In genomic region chr19:21727081-21727480, GRCm38 (mm10) we compare ENCODE assay signal across 28 mouse cellular contexts. TPM values are rescaled to one million over a fixed set of nuclear protein-coding genes. Genes with fewer than 3 reads are reported as not detected.
DNase-seq lines count a peak whose midpoint lies in the region; ATAC-seq and TF ChIP-seq lines count a peak whose summit lies in the region.
"Had no signal": no experiment of that assay in that cellular context is flagged by ENCODE, and none has a peak within 500 bp of the region (broad histone marks: within the 10 kb centered on the region; RNA-seq: fewer than 3 reads in every experiment).

No protein-coding gene starts in this region.

- H3K9ac ChIP-seq in midbrain, embryonic 14.5 days (replicated peaks; ENCODE audit: low read length): no peak overlapping the region
- H3K9ac ChIP-seq in stomach, postnatal 0 days (ENCODE audit: low read length): no peak overlapping the region
- H3K9ac ChIP-seq: embryonic facial prominence, embryonic 13.5 days; embryonic facial prominence, embryonic 15.5 days; forebrain, embryonic 12.5 days had no signal

- peaks cover 12% of the 10 kb centered on the region; the same call in 1 of the 2 replicates for H3K9me3 ChIP-seq in midbrain, embryonic 10.5 days (replicated peaks)
- no peaks in the 10 kb centered on the region for H3K9me3 ChIP-seq in midbrain, embryonic 14.5 days (ENCODE audit: control insufficient read depth, low read length)
- no peaks in the 10 kb centered on the region for H3K9me3 ChIP-seq in stomach, postnatal 0 days (ENCODE audit: control insufficient read depth, low read length)
- H3K9me3 ChIP-seq: embryonic facial prominence, embryonic 13.5 days; embryonic facial prominence, embryonic 15.5 days; forebrain, embryonic 10.5 days; G1E had no signal

- DNase-seq in heart, adult 11 months: peak; percentile 63
- DNase-seq in heart, adult 9 months (ENCODE audit: low spot score in 2 of 2): no peak
- no peak for DNase-seq in midbrain, embryonic 10.5 days (ENCODE audit: low spot score)
- no peak for DNase-seq in midbrain, embryonic 14.5 days
- no peak for DNase-seq in stomach, postnatal 0 days (ENCODE audit: low spot score)
- DNase-seq: adrenal gland, adult 2 months; adrenal gland, postnatal 10 days; adrenal gland, postnatal 25 days; B cell, adult 2 months; cerebellum, adult 11 months; cerebellum, adult 18-20 months; cerebellum, adult 8-10 months; cerebellum, adult 9-11 months; cerebellum, postnatal 14 days; cerebellum, postnatal 36 days; embryo, embryonic 11 days had no signal

- H3K4me1 ChIP-seq in midbrain, embryonic 10.5 days: peaks cover 19% of the 10 kb centered on the region
- H3K4me1 ChIP-seq in midbrain, embryonic 14.5 days (ENCODE audit: control insufficient read depth, insufficient read depth, low read length): peaks cover 4% of the 10 kb centered on the region; the same call in 1 of the 2 replicates
- H3K4me1 ChIP-seq in stomach, postnatal 0 days (replicated peaks; ENCODE audit: control insufficient read depth, insufficient read depth): no peaks in the 10 kb centered on the region
- H3K4me1 ChIP-seq: embryonic facial prominence, embryonic 15.5 days had no signal

- H3K4me2 ChIP-seq in midbrain, embryonic 14.5 days (ENCODE audit: low read length): no peak overlapping the region
- H3K4me2 ChIP-seq in stomach, postnatal 0 days (replicated peaks; ENCODE audit: low read depth): no peak overlapping the region
- H3K4me2 ChIP-seq: embryonic facial prominence, embryonic 13.5 days; embryonic facial prominence, embryonic 15.5 days; forebrain, embryonic 12.5 days had no signal

- H3K27ac ChIP-seq in midbrain, embryonic 10.5 days (replicated peaks): peak overlapping the region; percentile 55; the same call in 1 of the 2 replicates
- no peak overlapping the region for H3K27ac ChIP-seq in midbrain, embryonic 14.5 days (replicated peaks; ENCODE audit: low read depth, low read length)
- H3K27ac ChIP-seq in stomach, postnatal 0 days (replicated peaks): 0 out of 2 replicates have a peak overlapping the region, but pooled peaks have one; percentile 18
- H3K27ac ChIP-seq: embryonic facial prominence, embryonic 13.5 days; embryonic facial prominence, embryonic 15.5 days; forebrain, embryonic 10.5 days; forebrain, embryonic 12.5 days had no signal

- no peak overlapping the region for H3K4me3 ChIP-seq in midbrain, embryonic 10.5 days
- no peak overlapping the region for H3K4me3 ChIP-seq in midbrain, embryonic 14.5 days (replicated peaks; ENCODE audit: low read depth, low read length)
- H3K4me3 ChIP-seq in stomach, postnatal 0 days (ENCODE audit: low read depth, low read length): no peak overlapping the region
- H3K4me3 ChIP-seq: embryonic facial prominence, embryonic 13.5 days; embryonic facial prominence, embryonic 15.5 days; erythroblast, embryonic 14.5 days; forebrain, embryonic 10.5 days; forebrain, embryonic 12.5 days had no signal

- no peaks in the 10 kb centered on the region for H3K36me3 ChIP-seq in midbrain, embryonic 10.5 days
- H3K36me3 ChIP-seq in midbrain, embryonic 14.5 days (ENCODE audit: control insufficient read depth, insufficient read depth, low read length): no peaks in the 10 kb centered on the region
- H3K36me3 ChIP-seq in stomach, postnatal 0 days (ENCODE audit: control insufficient read depth, insufficient read depth, low read length): no peaks in the 10 kb centered on the region
- H3K36me3 ChIP-seq: embryonic facial prominence, embryonic 13.5 days; embryonic facial prominence, embryonic 15.5 days; forebrain, embryonic 10.5 days; forebrain, embryonic 12.5 days; G1E had no signal

- no peak for ATAC-seq in midbrain, embryonic 14.5 days (ENCODE audit: low FRiP score, low TSS enrichment)
- ATAC-seq in stomach, postnatal 0 days (ENCODE audit: low FRiP score, low TSS enrichment): no peak
- ATAC-seq: activated CD4-positive, CD25-positive, alpha-beta regulatory T cell, adult 4 months; CD4-positive, CD25-positive, alpha-beta regulatory T cell, adult 4 months; forebrain, embryonic 14.5 days; forebrain, embryonic 16.5 days; Patski had no signal

- 48% methylated on average over 2 of the region's 2 CpGs for WGBS in midbrain, embryonic 10.5 days
- 58% methylated on average over 2 of the region's 2 CpGs for WGBS in midbrain, embryonic 14.5 days
- WGBS in stomach, postnatal 0 days: 24% methylated on average over 2 of the region's 2 CpGs

- H3K27me3 ChIP-seq in midbrain, embryonic 10.5 days (ENCODE audit: low read depth, poor library complexity, severe bottlenecking): no peaks in the 10 kb centered on the region
- H3K27me3 ChIP-seq in midbrain, embryonic 14.5 days (ENCODE audit: control insufficient read depth, insufficient read depth, low read length): no peaks in the 10 kb centered on the region
- no peaks in the 10 kb centered on the region for H3K27me3 ChIP-seq in stomach, postnatal 0 days (ENCODE audit: control insufficient read depth, insufficient read depth, low read length)
- H3K27me3 ChIP-seq: CH12.LX; embryonic facial prominence, embryonic 13.5 days; embryonic facial prominence, embryonic 15.5 days; forebrain, embryonic 12.5 days; Patski had no signal

- no peak for TF ChIP-seq CTCF in stomach, postnatal 0 days (IDR thresholded peaks at IDR 0.05; ENCODE audit: low read depth)

- no peak for TF ChIP-seq EP300 in stomach, postnatal 0 days (optimal IDR thresholded peaks at IDR 0.05)

RNA-seq across cellular contexts. Expression of gene Cemip2, which starts 51.1 kb away (rescaled TPM):
- 71.2 and 91.2 TPM in 2 replicates for polyA plus RNA-seq in midbrain, embryonic 10.5 days (2016; fragmentation: Nextera tagmentation; extraction: Ambion mirVana)
- polyA plus RNA-seq in midbrain, embryonic 14.5 days (2014; fragmentation: Nextera tagmentation; extraction: Ambion mirVana): 32.5 and 53.9 TPM in 2 replicates
- 5.5 and 5.8 TPM in 2 replicates for polyA plus RNA-seq in stomach, postnatal 0 days (2015; fragmentation: Nextera tagmentation; extraction: Ambion mirVana)
